11 mouse cellular contexts compared by ENCODE assay signal in the genomic region with DNA sequence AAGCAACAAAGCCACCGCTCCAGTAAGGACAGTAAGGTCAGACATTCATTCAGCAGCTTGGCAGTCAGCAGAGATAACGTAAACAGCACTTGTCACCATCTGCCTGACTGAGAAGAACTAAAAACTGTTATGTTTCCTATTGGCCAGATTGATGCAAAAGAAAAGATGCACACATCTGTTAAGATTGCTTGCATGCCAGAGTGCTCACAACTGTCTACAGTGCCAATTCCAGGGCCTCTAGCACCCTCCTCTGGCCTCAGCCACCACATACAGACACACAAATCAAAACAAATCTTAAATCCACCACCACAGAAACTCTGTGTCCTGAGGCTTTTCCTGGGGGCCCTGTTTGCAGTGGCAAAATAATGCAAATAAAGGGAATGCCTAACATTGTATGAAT. TPM values are rescaled to one million over a fixed set of nuclear protein-coding genes. Genes with fewer than 3 reads are reported as not detected.
DNase-seq lines count a peak whose midpoint lies in the region; ATAC-seq lines count a peak whose summit lies in the region.
"Had no signal": no experiment of that assay in that cellular context is flagged by ENCODE, and none has a peak within 500 bp of the region (broad histone marks: within the 10 kb centered on the region; RNA-seq: fewer than 3 reads in every experiment).

No protein-coding gene starts in this region.

- no peaks in the 10 kb centered on the region for H3K4me1 ChIP-seq in heart, embryonic 12.5 days (replicated peaks)
- H3K4me1 ChIP-seq: midbrain, embryonic 12.5 days had no signal

- ATAC-seq in heart, embryonic 12.5 days (ENCODE audit: insufficient number of reproducible peaks, low FRiP score): no peak
- ATAC-seq in neutrophil, adult 5-6 weeks (ENCODE audit: extremely low read depth, insufficient number of reproducible peaks, low FRiP score, poor library complexity, severe bottlenecking): 0 out of 2 replicates have a peak, but pooled peaks have one; percentile 19
- ATAC-seq: intestine, embryonic 16.5 days had no signal

- H3K27me3 ChIP-seq in heart, embryonic 12.5 days (replicated peaks): no peaks in the 10 kb centered on the region
- H3K27me3 ChIP-seq: midbrain, embryonic 12.5 days had no signal

- no peak overlapping the region for H3K4me2 ChIP-seq in heart, embryonic 12.5 days
- H3K4me2 ChIP-seq: midbrain, embryonic 12.5 days had no signal

- no peaks in the 10 kb centered on the region for H3K9me3 ChIP-seq in heart, embryonic 12.5 days (replicated peaks)
- H3K9me3 ChIP-seq: midbrain, embryonic 12.5 days had no signal

- no peaks in the 10 kb centered on the region for H3K36me3 ChIP-seq in heart, embryonic 12.5 days
- H3K36me3 ChIP-seq: midbrain, embryonic 12.5 days had no signal

- 67% methylated on average over 2 of the region's 2 CpGs for WGBS in heart, embryonic 12.5 days

- H3K27ac ChIP-seq in heart, embryonic 12.5 days (ENCODE audit: poor library complexity, severe bottlenecking): no peak overlapping the region
- H3K27ac ChIP-seq: midbrain, embryonic 12.5 days had no signal

- peak; percentile 7 for DNase-seq in heart, postnatal 4 days
- DNase-seq in ovary, postnatal 36 days (ENCODE audit: low spot score): peak; percentile 27
- DNase-seq in ovary, postnatal 14 days (ENCODE audit: low spot score): no peak
- peak; percentile 77 for DNase-seq in NIH3T3 (ENCODE audit: low read depth)
- DNase-seq in Muller cell, postnatal 12 days (ENCODE audit: inconsistent ontology term): no peak
- no peak for DNase-seq in cerebellum, postnatal 25 days

- no peak overlapping the region for H3K9ac ChIP-seq in heart, embryonic 12.5 days
- H3K9ac ChIP-seq: midbrain, embryonic 12.5 days had no signal

- no peak overlapping the region for H3K4me3 ChIP-seq in heart, embryonic 12.5 days
- H3K4me3 ChIP-seq: midbrain, embryonic 12.5 days had no signal

RNA-seq across cellular contexts. Expression of gene Arhgef33, which starts 25.2 kb away (rescaled TPM):
- 1 to 10 TPM; 1.1 to 1.5 TPM for total RNA-seq in heart, postnatal 4 days (2021)
- polyA plus RNA-seq in heart, embryonic 12.5 days (2016; fragmentation: Nextera tagmentation; extraction: Ambion mirVana): 1.4 and 2.2 TPM in 2 replicates
- not detected in 2 replicates for total RNA-seq in neutrophil, adult 5-6 weeks (2017)

RNA-seq across cellular contexts. Expression of gene Gm10190, which starts 41.0 kb away (rescaled TPM):
- 1 to 10 TPM; 1.4 to 1.8 TPM for total RNA-seq in heart, postnatal 4 days (2021)
- polyA plus RNA-seq in heart, embryonic 12.5 days (2016; fragmentation: Nextera tagmentation; extraction: Ambion mirVana): 1.1 and 2.4 TPM in 2 replicates
- total RNA-seq in neutrophil, adult 5-6 weeks (2017): not detected in 2 replicates
- polyA plus RNA-seq: frontal cortex, adult 2 months had no signal

RNA-seq across cellular contexts. Expression of gene Dhx57, which starts 42.1 kb away (rescaled TPM):
- total RNA-seq in heart, postnatal 4 days (2021): 1 to 10 TPM; 9.2 to 9.3 TPM
- 13.7 and 13.8 TPM in 2 replicates for polyA plus RNA-seq in heart, embryonic 12.5 days (2016; fragmentation: Nextera tagmentation; extraction: Ambion mirVana)
- 71.6 and 74.3 TPM in 2 replicates for total RNA-seq in neutrophil, adult 5-6 weeks (2017)

RNA-seq across cellular contexts. Expression of gene Morn2, which starts 42.4 kb away (rescaled TPM):
- 10 to 100 TPM; 13.3 to 15.6 TPM for total RNA-seq in heart, postnatal 4 days (2021)
- polyA plus RNA-seq in heart, embryonic 12.5 days (2016; fragmentation: Nextera tagmentation; extraction: Ambion mirVana): 16.5 and 17.2 TPM in 2 replicates
- 1.7 and 1.8 TPM in 2 replicates for total RNA-seq in neutrophil, adult 5-6 weeks (2017)

Comparison
In these comparisons a context has a peak if more than half of its experiments do, and no peak if none do; other contexts are left out.
1. DNase-seq: peak in heart, postnatal 4 days (single experiment), ovary, postnatal 36 days (single experiment) and NIH3T3 (single experiment); none in ovary, postnatal 14 days (single experiment), Muller cell, postnatal 12 days (single experiment) and cerebellum, postnatal 25 days (0 of 2).